8 mouse cellular contexts compared by ENCODE assay signal in the genomic region with DNA sequence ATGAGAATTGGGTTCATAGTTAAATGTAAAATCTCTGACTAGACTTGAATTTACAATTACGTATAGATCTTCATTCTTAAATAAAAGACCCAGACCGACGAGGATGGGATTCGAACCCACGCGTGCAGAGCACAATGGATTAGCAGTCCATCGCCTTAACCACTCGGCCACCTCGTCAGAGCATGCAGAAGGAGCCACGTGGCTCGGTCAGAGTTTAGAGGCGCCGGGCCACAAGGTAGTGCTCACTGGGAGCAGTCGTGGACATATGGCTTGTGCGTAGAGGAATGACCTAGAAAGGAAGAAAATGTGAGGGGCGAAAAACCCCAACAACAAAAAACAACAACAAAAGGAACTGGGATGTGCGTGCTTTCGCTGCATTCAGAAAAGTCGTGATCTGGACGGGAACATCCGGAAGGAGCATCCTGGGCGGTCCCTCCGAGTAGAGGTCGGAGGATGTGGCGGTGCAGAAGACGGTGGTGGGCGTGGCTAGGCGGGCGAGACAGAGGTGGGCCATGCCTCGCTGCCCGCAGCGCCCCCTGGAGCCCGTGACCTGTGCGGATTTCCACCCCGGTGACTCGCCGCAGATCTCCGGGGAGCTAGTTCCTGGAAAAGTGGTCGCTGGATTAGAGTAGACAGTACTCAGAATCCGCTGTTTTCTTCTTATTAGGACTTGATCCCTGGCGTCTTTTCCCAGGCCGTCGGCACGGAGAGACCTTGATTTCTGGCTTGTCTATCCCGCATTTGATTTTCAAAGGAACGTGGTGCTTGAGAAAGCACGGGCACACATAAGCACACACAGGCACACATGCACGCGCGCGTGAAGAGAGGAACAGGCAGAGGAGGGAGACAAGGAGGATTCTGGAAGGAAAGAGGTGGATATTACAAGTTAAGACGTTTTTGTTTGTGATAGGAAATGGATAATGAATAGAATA. TPM values are rescaled to one million over a fixed set of nuclear protein-coding genes. Genes with fewer than 3 reads are reported as not detected.
DNase-seq lines count a peak whose midpoint lies in the region; ATAC-seq lines count a peak whose summit lies in the region.

No protein-coding gene starts in this region.

- H3K4me2 ChIP-seq in embryonic facial prominence, embryonic 14.5 days (ENCODE audit: low read depth, low read length): peak overlapping the region; percentile 75
- H3K4me2 ChIP-seq in limb, embryonic 13.5 days (replicated peaks): peak overlapping the region; percentile 64
- H3K4me2 ChIP-seq in midbrain, embryonic 15.5 days: peak overlapping the region; percentile 70

- peak overlapping the region; percentile 84 for H3K27ac ChIP-seq in embryonic facial prominence, embryonic 14.5 days (replicated peaks; ENCODE audit: low read depth, low read length)
- H3K27ac ChIP-seq in limb, embryonic 13.5 days: peak overlapping the region; percentile 75
- peak overlapping the region; percentile 91 for H3K27ac ChIP-seq in midbrain, embryonic 15.5 days

- H3K27me3 ChIP-seq in embryonic facial prominence, embryonic 14.5 days (replicated peaks; ENCODE audit: control insufficient read depth, insufficient read depth, low read length): no peaks in the 10 kb centered on the region
- H3K27me3 ChIP-seq in limb, embryonic 13.5 days: no peaks in the 10 kb centered on the region
- no peaks in the 10 kb centered on the region for H3K27me3 ChIP-seq in midbrain, embryonic 15.5 days (replicated peaks)

- no peaks in the 10 kb centered on the region for H3K36me3 ChIP-seq in embryonic facial prominence, embryonic 14.5 days (ENCODE audit: control insufficient read depth, insufficient read depth, low read length)
- H3K36me3 ChIP-seq in limb, embryonic 13.5 days: no peaks in the 10 kb centered on the region
- no peaks in the 10 kb centered on the region for H3K36me3 ChIP-seq in midbrain, embryonic 15.5 days (replicated peaks)

- DNase-seq in 416B (ENCODE audit: low read depth): peak; percentile 98
- peak; percentile 74 to 81 for DNase-seq in adrenal gland, postnatal 4 days (ENCODE audit: low spot score in 2 of 2)
- peak; percentile 95 for DNase-seq in embryonic facial prominence, embryonic 14.5 days (ENCODE audit: low spot score)
- DNase-seq in heart, adult 8-10 months (ENCODE audit: low spot score): peak; percentile 90
- DNase-seq in kidney, adult 8-10 months: peak; percentile 79 to 87
- DNase-seq in spleen, adult 18-20 months: peak; percentile 90 to 94

- ATAC-seq in embryonic facial prominence, embryonic 14.5 days (ENCODE audit: low read depth): peak; percentile 96
- ATAC-seq in limb, embryonic 13.5 days (ENCODE audit: low FRiP score, low read depth): peak; percentile 93
- peak; percentile 96 for ATAC-seq in midbrain, embryonic 15.5 days (replicated peaks)

- no peaks in the 10 kb centered on the region for H3K9me3 ChIP-seq in embryonic facial prominence, embryonic 14.5 days (ENCODE audit: control insufficient read depth, low read length)
- no peaks in the 10 kb centered on the region for H3K9me3 ChIP-seq in limb, embryonic 13.5 days
- no peaks in the 10 kb centered on the region for H3K9me3 ChIP-seq in midbrain, embryonic 15.5 days

- no peaks in the 10 kb centered on the region for H3K4me1 ChIP-seq in embryonic facial prominence, embryonic 14.5 days (ENCODE audit: control insufficient read depth, insufficient read depth, low read length)
- peaks cover 4% of the 10 kb centered on the region; the same call in 1 of the 2 replicates for H3K4me1 ChIP-seq in limb, embryonic 13.5 days
- peaks cover 7% of the 10 kb centered on the region for H3K4me1 ChIP-seq in midbrain, embryonic 15.5 days

- under 1% methylated on average over 52 of the region's 52 CpGs for WGBS in embryonic facial prominence, embryonic 14.5 days
- under 1% methylated on average over 52 of the region's 52 CpGs for WGBS in limb, embryonic 13.5 days
- under 1% methylated on average over 52 of the region's 52 CpGs for WGBS in midbrain, embryonic 15.5 days

- peak overlapping the region; percentile 59 for H3K4me3 ChIP-seq in embryonic facial prominence, embryonic 14.5 days (ENCODE audit: low read depth, low read length)
- H3K4me3 ChIP-seq in limb, embryonic 13.5 days: peak overlapping the region; percentile 52
- peak overlapping the region; percentile 65 for H3K4me3 ChIP-seq in midbrain, embryonic 15.5 days

- H3K9ac ChIP-seq in embryonic facial prominence, embryonic 14.5 days (ENCODE audit: low read depth, low read length): peak overlapping the region; percentile 67
- H3K9ac ChIP-seq in limb, embryonic 13.5 days: peak overlapping the region; percentile 69
- peak overlapping the region; percentile 55 for H3K9ac ChIP-seq in midbrain, embryonic 15.5 days

RNA-seq across cellular contexts. Expression of gene Hist1h2bj, which starts 7.8 kb away (rescaled TPM):
- 100 to 1,000 TPM; 290 to 321 TPM for total RNA-seq in adrenal gland, postnatal 4 days (2021)
- 3.4 and 7.4 TPM in 2 replicates for polyA plus RNA-seq in embryonic facial prominence, embryonic 14.5 days (2014; fragmentation: Nextera tagmentation; extraction: Ambion mirVana)
- 1 to 10 TPM; 1.4 to 7.1 (median 2.5) TPM for total RNA-seq in heart, adult 8-10 months (2022)
- 17.9 TPM in 2 replicates for polyA plus RNA-seq in limb, embryonic 13.5 days (2015; fragmentation: Nextera tagmentation; extraction: Ambion mirVana)
- polyA plus RNA-seq in midbrain, embryonic 15.5 days (2015; fragmentation: Nextera tagmentation; extraction: Ambion mirVana): 2.9 and 3.0 TPM in 2 replicates

RNA-seq across cellular contexts. Expression of gene Hist1h2ag, which starts 8.1 kb away (rescaled TPM):
- 100 to 1,000 TPM; 373 to 414 TPM for total RNA-seq in adrenal gland, postnatal 4 days (2021)
- polyA plus RNA-seq in embryonic facial prominence, embryonic 14.5 days (2014; fragmentation: Nextera tagmentation; extraction: Ambion mirVana): 24.9 and 28.8 TPM in 2 replicates
- 10 to 100 TPM in 1 of 4 experiments, 1 to 10 TPM in 3; 2.7 to 12.6 (median 6.6) TPM for total RNA-seq in heart, adult 8-10 months (2022)
- polyA plus RNA-seq in limb, embryonic 13.5 days (2015; fragmentation: Nextera tagmentation; extraction: Ambion mirVana): 75.9 and 76.5 TPM in 2 replicates
- 5.4 and 6.8 TPM in 2 replicates for polyA plus RNA-seq in midbrain, embryonic 15.5 days (2015; fragmentation: Nextera tagmentation; extraction: Ambion mirVana)

RNA-seq across cellular contexts. Expression of gene Hist1h4i, which starts 9.7 kb away (rescaled TPM):
- total RNA-seq in adrenal gland, postnatal 4 days (2021): 100 to 1,000 TPM; 221 to 240 TPM
- polyA plus RNA-seq in embryonic facial prominence, embryonic 14.5 days (2014; fragmentation: Nextera tagmentation; extraction: Ambion mirVana): 11.8 and 13.3 TPM in 2 replicates
- 10 to 100 TPM; 11.6 to 17.7 (median 15.2) TPM for total RNA-seq in heart, adult 8-10 months (2022)
- polyA plus RNA-seq in limb, embryonic 13.5 days (2015; fragmentation: Nextera tagmentation; extraction: Ambion mirVana): 25.3 and 27.8 TPM in 2 replicates
- 5.7 and 7.7 TPM in 2 replicates for polyA plus RNA-seq in midbrain, embryonic 15.5 days (2015; fragmentation: Nextera tagmentation; extraction: Ambion mirVana)

RNA-seq across cellular contexts. Expression of gene Hist1h2bk, which starts 15.2 kb away (rescaled TPM):
- 100 to 1,000 TPM; 500 to 615 TPM for total RNA-seq in adrenal gland, postnatal 4 days (2021)
- 3.9 and 6.6 TPM in 2 replicates for polyA plus RNA-seq in embryonic facial prominence, embryonic 14.5 days (2014; fragmentation: Nextera tagmentation; extraction: Ambion mirVana)
- total RNA-seq in heart, adult 8-10 months (2022): 10 to 100 TPM in 1 of 4 experiments, 1 to 10 TPM in 3; 4.6 to 13.2 (median 8.3) TPM
- polyA plus RNA-seq in limb, embryonic 13.5 days (2015; fragmentation: Nextera tagmentation; extraction: Ambion mirVana): 14.4 and 16.2 TPM in 2 replicates
- 0.54 and 0.63 TPM in 2 replicates for polyA plus RNA-seq in midbrain, embryonic 15.5 days (2015; fragmentation: Nextera tagmentation; extraction: Ambion mirVana)

RNA-seq across cellular contexts. Expression of gene Hist1h2ah, which starts 15.5 kb away (rescaled TPM):
- 100 to 1,000 TPM; 349 to 449 TPM for total RNA-seq in adrenal gland, postnatal 4 days (2021)
- polyA plus RNA-seq in embryonic facial prominence, embryonic 14.5 days (2014; fragmentation: Nextera tagmentation; extraction: Ambion mirVana): 13.1 TPM in 1 of 2 replicates, not detected in the other
- total RNA-seq in heart, adult 8-10 months (2022): 10 to 100 TPM in 2 of 4 experiments, 1 to 10 TPM in 2; 1.7 to 11.1 (median 9.1) TPM
- 8.8 and 11.8 TPM in 2 replicates for polyA plus RNA-seq in limb, embryonic 13.5 days (2015; fragmentation: Nextera tagmentation; extraction: Ambion mirVana)
- polyA plus RNA-seq in midbrain, embryonic 15.5 days (2015; fragmentation: Nextera tagmentation; extraction: Ambion mirVana): 1.9 TPM in 1 of 2 replicates, not detected in the other

Comparison
In these comparisons a context has a peak if more than half of its experiments do, and no peak if none do; other contexts are left out.
1. Peak in every context shown above with its lines: DNase-seq, ATAC-seq, H3K4me3 ChIP-seq and H3K27ac ChIP-seq.